Mouse (Mus musculus) limb, embryonic 12.5 days (tissue): ENCODE measurements around the gene Hnrnpc. TPM values are rescaled to one million over a fixed set of nuclear protein-coding genes. Genes with fewer than 3 reads are reported as not detected.
A peak's percentile ranks its signal among the peaks of the same experiment; 100 is the strongest.

Experiments
- ATAC-seq: fragments of 200-750 bp; cut with Nextera tagmentation; 2 replicates; pipeline ENCODE4 v1.8.0; 2017; ENCODE audit warnings: low read depth, moderate TSS enrichment; ENCODE audit not compliant: insufficient number of reproducible peaks, insufficient read depth, low FRiP score, low TSS enrichment
- H3K27ac ChIP-seq: fragments of 300-500 bp; sonication (generic); 2 replicates; pipeline ENCODE4 v1.5.1; 2016; ENCODE audit warnings: mild to moderate bottlenecking, moderate library complexity
- H3K27me3 ChIP-seq: fragments of 300-500 bp; sonication (generic); 2 replicates; pipeline ENCODE4 v1.6.1; 2016; ENCODE audit warnings: mild to moderate bottlenecking, moderate library complexity
- H3K36me3 ChIP-seq: fragments of 300-500 bp; sonication (generic); 2 replicates; pipeline ENCODE4 v1.6.1; 2016; ENCODE audit warnings: mild to moderate bottlenecking, moderate library complexity
- H3K4me1 ChIP-seq: fragments of 300-500 bp; sonication (generic); replicated peaks from 2 replicates; pipeline ENCODE4 v1.6.1; 2016
- H3K4me2 ChIP-seq: fragments of 300-500 bp; sonication (generic); 2 replicates; pipeline ENCODE4 v1.6.1; 2016; ENCODE audit warnings: mild to moderate bottlenecking, moderate library complexity
- H3K4me3 ChIP-seq: fragments of 300-500 bp; sonication (generic); replicated peaks from 2 replicates; pipeline ENCODE4 v1.5.1; 2016; ENCODE audit warnings: mild to moderate bottlenecking
- H3K9ac ChIP-seq: fragments of 300-500 bp; sonication (generic); replicated peaks from 2 replicates; pipeline ENCODE4 v1.6.1; 2016; ENCODE audit warnings: mild to moderate bottlenecking, moderate library complexity
- H3K9me3 ChIP-seq: fragments of 300-500 bp; sonication (generic); 2 replicates; pipeline ENCODE4 v1.6.1; 2016; ENCODE audit warnings: mild to moderate bottlenecking, moderate library complexity
- WGBS: fragments of 180-500 bp; shearing (Covaris S2); methylation state at CpG from one replicate; pipeline ENCODE4 v1.1.7; 2016; 5-methylcytosine and 5-hydroxymethylcytosine counted together
- polyA plus RNA-seq: library from polyadenylated mRNA; unstranded; fragments of >200 nt; fragmentation: Nextera tagmentation; extraction: Ambion mirVana; gene quantifications from 2 replicates; pipeline ENCODE4 v1.2.1, GENCODE M21; 2016

The Hnrnpc gene
- polyA plus RNA-seq = 852 and 869 TPM in 2 replicates

GRCm38 (mm10) chr14:52103856-52104676 is at the start of gene Hnrnpc:
Gene Hnrnpc, minus strand, starts transcription at chr14:52104028.
- Histone ChIP-seq H3K36me3 (peaks cover 12% of the 10 kb centered on the region), H3K4me2 (peak within 1 kb of the TSS; percentile 63), H3K27ac (peak within 1 kb of the TSS; percentile 95), H3K9me3 (no peaks in the 10 kb centered on the region), H3K4me3 (peak within 1 kb of the TSS; percentile 93), H3K27me3 (no peaks in the 10 kb centered on the region), H3K4me1 (peaks cover 24% of the 10 kb centered on the region), H3K9ac (peak within 1 kb of the TSS; percentile 99)
- under 1% methylated on average over 50 of the region's 50 CpGs for WGBS
- peak; percentile 99 for ATAC-seq

GRCm38 (mm10) chr14:52152613-52153012 is 48.8 kb upstream of the Hnrnpc start:
- Histone ChIP-seq H3K4me3 (no peak overlapping the region), H3K4me2 (no peak overlapping the region), H3K9ac (no peak overlapping the region), H3K27me3 (no peaks in the 10 kb centered on the region), H3K9me3 (no peaks in the 10 kb centered on the region), H3K36me3 (peaks cover 1% of the 10 kb centered on the region; the same call in 1 of the 2 replicates), H3K4me1 (no peaks in the 10 kb centered on the region), H3K27ac (no peak overlapping the region)
- no peak for ATAC-seq
- WGBS = 69% methylated on average over 3 of the region's 3 CpGs

DNA sequence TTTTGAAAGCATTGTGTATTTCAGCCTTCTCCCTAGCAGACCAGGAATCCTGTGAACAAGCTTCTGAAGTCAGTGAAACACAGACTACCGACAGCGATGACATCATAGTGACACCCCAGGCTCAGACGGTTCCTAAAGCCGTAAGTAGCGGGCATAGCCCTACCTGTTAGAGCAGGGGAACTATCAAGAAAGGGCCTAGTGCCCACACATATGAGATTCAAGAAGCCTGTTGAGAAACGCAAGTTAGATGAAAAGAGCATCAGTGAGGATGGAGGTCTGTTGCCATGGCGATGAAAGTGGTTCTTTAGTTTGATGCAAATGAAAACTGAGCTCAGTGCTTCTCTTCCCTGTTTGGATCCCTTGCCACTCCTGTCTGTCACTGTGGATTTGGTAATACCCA is 48.4 kb upstream of the Hnrnpc start:
- Histone ChIP-seq H3K4me3 (no peak overlapping the region), H3K4me2 (no peak overlapping the region), H3K27ac (no peak overlapping the region), H3K27me3 (no peaks in the 10 kb centered on the region), H3K9me3 (no peaks in the 10 kb centered on the region), H3K36me3 (no peaks in the 10 kb centered on the region), H3K4me1 (no peaks in the 10 kb centered on the region), H3K9ac (no peak overlapping the region)
- ATAC-seq = no peak
- WGBS = 35% methylated on average over 7 of the region's 7 CpGs

- Histone ChIP-seq H3K36me3 (no peaks in the 10 kb centered on the region), H3K27me3 (no peaks in the 10 kb centered on the region), H3K27ac (no peak overlapping the region), H3K4me1 (no peaks in the 10 kb centered on the region), H3K4me2 (no peak overlapping the region), H3K4me3 (no peak overlapping the region), H3K9me3 (no peaks in the 10 kb centered on the region), H3K9ac (no peak overlapping the region)
- WGBS = 56% methylated on average over 4 of the region's 4 CpGs
- ATAC-seq = no peak
Measured at GRCm38 (mm10) chr14:52149888-52150287, 46.1 kb upstream of the Hnrnpc start.

DNA sequence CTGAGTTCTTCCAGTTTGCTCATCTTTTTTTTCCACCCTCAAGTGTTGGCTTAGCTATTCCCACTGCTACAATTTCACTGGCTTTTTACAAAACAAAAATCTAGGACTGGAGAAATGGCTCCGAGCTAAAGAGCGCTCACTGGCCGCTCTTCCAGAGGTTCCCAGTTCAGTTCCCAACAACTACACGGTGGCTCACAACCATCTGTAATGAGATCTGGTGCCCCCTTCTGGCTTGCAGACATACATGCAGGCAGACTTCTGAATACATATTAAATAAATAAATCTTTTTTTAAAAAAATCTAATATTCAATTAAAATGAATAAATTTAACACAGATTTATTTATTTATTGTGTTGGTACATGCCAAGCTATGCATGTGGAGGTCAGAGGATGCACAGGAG is 42.7 kb upstream of the Hnrnpc start:
- no peaks in the 10 kb centered on the region for H3K36me3 ChIP-seq
- 66% methylated on average over 4 of the region's 4 CpGs for WGBS
- H3K4me2 ChIP-seq = no peak overlapping the region
- ATAC-seq = no peak
- no peak overlapping the region for H3K4me3 ChIP-seq
- no peaks in the 10 kb centered on the region for H3K9me3 ChIP-seq
- H3K27ac ChIP-seq = no peak overlapping the region
- no peak overlapping the region for H3K9ac ChIP-seq
- no peaks in the 10 kb centered on the region for H3K27me3 ChIP-seq
- H3K4me1 ChIP-seq = peaks cover 3% of the 10 kb centered on the region; the same call in 1 of the 2 replicates

GRCm38 (mm10) chr14:52144165-52144564 is 40.3 kb upstream of the Hnrnpc start:
- 76% methylated on average over 4 of the region's 4 CpGs for WGBS
- Histone ChIP-seq H3K4me2 (no peak overlapping the region), H3K9ac (no peak overlapping the region), H3K9me3 (no peaks in the 10 kb centered on the region), H3K27ac (no peak overlapping the region), H3K36me3 (no peaks in the 10 kb centered on the region), H3K27me3 (no peaks in the 10 kb centered on the region), H3K4me1 (peaks cover 15% of the 10 kb centered on the region), H3K4me3 (no peak overlapping the region)
- ATAC-seq = no peak

DNA sequence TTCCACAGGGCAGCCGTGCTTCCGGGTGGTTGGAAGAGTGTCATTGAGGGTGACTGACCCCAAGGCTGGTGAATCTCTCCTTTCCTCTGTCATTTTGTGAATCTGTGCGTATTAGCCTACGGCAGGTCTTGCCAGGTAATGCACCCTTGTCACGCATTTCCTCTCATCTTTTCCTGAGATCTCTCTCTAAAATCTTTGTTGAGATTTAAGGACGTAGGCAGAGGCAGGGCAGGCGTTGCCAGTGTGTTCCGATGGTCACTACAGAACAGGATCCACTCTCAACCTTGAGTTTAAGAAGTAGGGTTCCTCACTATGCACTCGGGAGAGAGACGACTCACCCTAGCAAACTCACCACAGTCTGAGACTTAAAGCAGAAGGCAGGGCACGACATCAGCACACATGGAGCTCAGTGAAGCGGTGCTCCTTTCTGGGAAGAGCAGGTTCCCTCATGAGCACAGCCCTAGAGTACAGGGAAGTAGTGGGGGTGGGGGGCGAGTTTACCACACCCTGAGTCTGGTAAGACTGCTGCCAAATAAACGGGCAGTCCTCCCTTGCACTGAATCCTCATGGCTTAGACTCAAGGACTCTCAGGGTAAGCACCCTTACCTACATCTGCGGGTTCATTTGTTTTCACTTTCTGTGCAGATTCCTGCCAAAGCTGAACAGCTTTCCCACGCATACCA is 37.8 kb upstream of the Hnrnpc start:
- no peaks in the 10 kb centered on the region for H3K36me3 ChIP-seq
- no peak overlapping the region for H3K9ac ChIP-seq
- WGBS = 74% methylated on average over 16 of the region's 16 CpGs
- H3K27ac ChIP-seq = no peak overlapping the region
- peaks cover 15% of the 10 kb centered on the region for H3K4me1 ChIP-seq
- no peak for ATAC-seq
- peak overlapping the region; percentile 47 for H3K4me2 ChIP-seq
- no peaks in the 10 kb centered on the region for H3K27me3 ChIP-seq
- no peaks in the 10 kb centered on the region for H3K9me3 ChIP-seq
- no peak overlapping the region for H3K4me3 ChIP-seq

GRCm38 (mm10) chr14:52140577-52141444 is 37.0 kb upstream of the Hnrnpc start:
- H3K4me1 ChIP-seq = peaks cover 15% of the 10 kb centered on the region
- peak overlapping the region; percentile 47 for H3K4me2 ChIP-seq
- no peaks in the 10 kb centered on the region for H3K36me3 ChIP-seq
- H3K27me3 ChIP-seq = no peaks in the 10 kb centered on the region
- 31% methylated on average over 19 of the region's 19 CpGs for WGBS
- H3K9me3 ChIP-seq = no peaks in the 10 kb centered on the region
- H3K27ac ChIP-seq = peak overlapping the region; percentile 68; the same call in 1 of the 2 replicates
- peak; percentile 60; the same call in 1 of the 2 replicates for ATAC-seq
- no peak overlapping the region for H3K9ac ChIP-seq
- 0 out of 2 replicates have a peak overlapping the region, but pooled peaks have one; percentile 0 for H3K4me3 ChIP-seq

DNA sequence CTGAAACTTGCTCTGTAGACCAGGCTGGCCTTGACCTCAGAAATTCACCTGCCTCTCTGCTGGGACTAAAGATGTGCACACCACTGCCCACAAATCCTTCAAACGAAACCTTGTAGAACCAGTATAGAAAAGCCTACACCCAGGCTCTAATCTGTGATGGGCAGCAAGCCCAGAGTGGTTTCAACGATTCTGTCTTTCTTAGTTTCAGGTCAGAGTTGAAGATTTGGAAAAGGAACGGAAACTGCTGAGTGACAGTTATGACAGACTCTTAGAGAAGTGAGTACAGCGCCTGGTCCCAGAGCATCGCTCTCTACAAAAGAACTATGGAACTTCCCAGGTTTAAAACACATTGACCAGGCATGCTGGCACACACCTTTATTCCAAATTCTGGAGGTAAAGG is 29.8 kb upstream of the Hnrnpc start:
- no peaks in the 10 kb centered on the region for H3K27me3 ChIP-seq

GRCm38 (mm10) chr14:52124636-52125035 is 20.8 kb upstream of the Hnrnpc start:
- Histone ChIP-seq H3K27ac (no peak overlapping the region), H3K36me3 (no peaks in the 10 kb centered on the region), H3K9me3 (no peaks in the 10 kb centered on the region), H3K4me2 (no peak overlapping the region), H3K27me3 (no peaks in the 10 kb centered on the region; the same call in 1 of the 2 replicates), H3K4me1 (peaks cover 2% of the 10 kb centered on the region; the same call in 1 of the 2 replicates), H3K9ac (no peak overlapping the region), H3K4me3 (no peak overlapping the region)
- 94% methylated on average over 3 of the region's 3 CpGs for WGBS
- ATAC-seq = no peak

More for the DNA sequence above, 29.8 kb upstream of the Hnrnpc start:
- no peak overlapping the region for H3K9ac ChIP-seq
- no peak overlapping the region for H3K4me3 ChIP-seq
- no peak for ATAC-seq
- 80% methylated on average over 5 of the region's 5 CpGs for WGBS
- H3K36me3 ChIP-seq = no peaks in the 10 kb centered on the region
- H3K4me2 ChIP-seq = no peak overlapping the region
- H3K27ac ChIP-seq = no peak overlapping the region
- no peaks in the 10 kb centered on the region for H3K4me1 ChIP-seq
- no peaks in the 10 kb centered on the region for H3K9me3 ChIP-seq
